Mouse (Mus musculus) ES-CJ7 (cell line): ENCODE results near the gene Suds3.
A peak's percentile ranks its signal among the peaks of the same experiment; 100 is the strongest.

Experiments
- DNase-seq: peaks from one replicate; pipeline ENCODE4 v3.0.0; 2011; ENCODE audit warnings: low read depth, low spot score

The Suds3 gene

GRCm38 (mm10) chr5:117115836-117116366 lies at the start of gene Suds3:
Suds3 (minus strand) TSS chr5:117116113.
- peak; percentile 89 for DNase-seq

GRCm38 (mm10) chr5:117164923-117165322 lies 49.0 kb upstream of the Suds3 start:
- DNase-seq = no peak

- no peak for DNase-seq
Measured at GRCm38 (mm10) chr5:117164516-117164915, 48.6 kb upstream of the Suds3 start.

GRCm38 (mm10) chr5:117163790-117164189 lies 47.9 kb upstream of the Suds3 start:
- no peak for DNase-seq

- no peak for DNase-seq
Measured at GRCm38 (mm10) chr5:117160499-117160898, 44.6 kb upstream of the Suds3 start.

GRCm38 (mm10) chr5:117159805-117160291 lies 43.9 kb upstream of the Suds3 start:
- peak; percentile 21 for DNase-seq

- no peak for DNase-seq
Measured at GRCm38 (mm10) chr5:117159326-117159725, 43.4 kb upstream of the Suds3 start.

GRCm38 (mm10) chr5:117158335-117159018 lies 42.6 kb upstream of the Suds3 start:
- DNase-seq = no peak

- DNase-seq = peak; percentile 14
Measured at GRCm38 (mm10) chr5:117153527-117154091, 37.7 kb upstream of the Suds3 start.

- peak; percentile 23 for DNase-seq
Measured at GRCm38 (mm10) chr5:117152944-117153343, 37.0 kb upstream of the Suds3 start.

GRCm38 (mm10) chr5:117150068-117150467 lies 34.2 kb upstream of the Suds3 start:
- no peak for DNase-seq

- no peak for DNase-seq
Measured at GRCm38 (mm10) chr5:117149054-117149942, 33.4 kb upstream of the Suds3 start.

- DNase-seq = peak; percentile 51
Measured at GRCm38 (mm10) chr5:117147187-117148095, 31.5 kb upstream of the Suds3 start.

GRCm38 (mm10) chr5:117146165-117146564 lies 30.3 kb upstream of the Suds3 start:
- no peak for DNase-seq

GRCm38 (mm10) chr5:117143721-117144135 lies 27.8 kb upstream of the Suds3 start:
- DNase-seq = peak; percentile 58

GRCm38 (mm10) chr5:117140374-117140773 lies 24.5 kb upstream of the Suds3 start:
- no peak for DNase-seq

GRCm38 (mm10) chr5:117139822-117140221 lies 23.9 kb upstream of the Suds3 start:
- peak; percentile 19 for DNase-seq

- peak; percentile 11 for DNase-seq
Measured at GRCm38 (mm10) chr5:117138295-117138988, 22.5 kb upstream of the Suds3 start.

GRCm38 (mm10) chr5:117137594-117137993 lies 21.7 kb upstream of the Suds3 start:
- DNase-seq = no peak

GRCm38 (mm10) chr5:117137011-117137410 lies 21.1 kb upstream of the Suds3 start:
- DNase-seq = no peak
